Mouse (Mus musculus) stomach, postnatal 0 days (tissue): ENCODE measurements around the gene Blcap.

Experiments
- CTCF ChIP-seq: IDR thresholded peaks from 2 replicates; pipeline ENCODE4 v1.5.1; 2016; ENCODE audit warnings: antibody characterized with exemption, low read depth, mild to moderate bottlenecking, moderate library complexity
- EP300 ChIP-seq: optimal IDR thresholded peaks from 2 replicates; pipeline ENCODE3; 2016; ENCODE audit warnings: antibody characterized with exemption

DNA sequence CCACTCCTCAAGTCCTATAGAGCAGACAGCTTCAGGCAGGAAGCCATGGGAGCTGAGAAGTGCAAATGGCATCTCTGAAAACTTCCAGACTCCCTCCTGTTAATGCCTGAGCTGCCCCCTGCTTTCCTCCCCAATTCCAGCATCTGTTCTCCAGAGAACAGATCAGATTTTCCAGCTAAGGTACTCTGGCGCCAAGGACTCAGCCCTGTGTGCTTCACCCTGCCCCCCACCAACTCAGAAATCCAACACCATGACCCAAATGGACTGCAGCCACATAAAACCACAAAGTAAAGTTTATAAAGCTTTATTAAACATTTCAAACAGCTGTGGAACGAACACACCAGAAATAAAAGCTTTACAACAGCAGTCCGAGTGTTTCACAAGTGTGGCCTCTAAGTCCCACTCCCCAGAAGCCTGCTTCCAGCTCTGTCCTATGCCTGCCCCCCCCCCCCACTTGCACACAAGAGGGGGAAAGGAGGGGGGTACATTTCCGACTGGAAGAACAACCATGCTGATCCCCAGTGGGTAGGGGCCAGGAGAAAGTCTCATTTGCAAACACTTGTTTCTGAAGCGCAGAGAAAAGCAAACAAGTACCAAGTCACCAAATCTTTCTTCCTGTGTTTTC lies 14.9 kb downstream of the Blcap start:
- TF ChIP-seq CTCF (no peak), EP300 (no peak)
